14 mouse cellular contexts compared by ENCODE assay signal in the genomic region with DNA sequence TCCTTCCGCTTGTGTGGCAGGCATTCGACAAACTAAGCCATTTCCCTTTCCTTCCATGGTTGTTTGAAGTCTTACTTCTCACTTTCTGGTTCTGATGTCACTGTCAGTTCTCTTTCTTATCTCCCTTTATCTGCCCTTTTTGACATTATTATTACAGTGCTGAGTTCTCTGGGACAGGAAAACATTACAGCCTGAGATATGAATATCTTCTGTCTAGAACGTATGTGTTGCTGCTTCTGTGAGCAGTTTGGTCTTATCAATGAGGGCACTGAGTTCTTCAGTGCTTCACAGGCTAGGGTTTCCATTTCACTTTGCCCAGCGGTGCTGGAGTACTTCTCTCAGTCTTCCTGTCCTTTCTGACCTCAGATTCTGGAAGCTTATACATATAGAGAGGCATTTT.
"Had no signal": no experiment of that assay in that cellular context is flagged by ENCODE, and none has a peak within 500 bp of the region (broad histone marks: within the 10 kb centered on the region; RNA-seq: fewer than 3 reads in every experiment).

No protein-coding gene starts in this region.

- H3K4me3 ChIP-seq: limb, embryonic 12.5 days; megakaryocyte, embryonic 14.5 days; midbrain, embryonic 13.5 days; myocyte; neural tube, embryonic 15.5 days had no signal

- H3K9ac ChIP-seq: limb, embryonic 12.5 days; lung, embryonic 14.5 days; midbrain, embryonic 13.5 days; neural tube, embryonic 15.5 days had no signal

- DNase-seq: kidney, adult 8-10 months; kidney, postnatal 25 days; layer of hippocampus, postnatal 36 days; lung, embryonic 14.5 days; lung, postnatal 10 days; lung, postnatal 4 days; thymus, adult 2 months; thymus, postnatal 25 days had no signal

- H3K36me3 ChIP-seq: limb, embryonic 12.5 days; midbrain, embryonic 13.5 days; neural tube, embryonic 15.5 days had no signal

- H3K4me2 ChIP-seq: limb, embryonic 12.5 days; lung, embryonic 14.5 days; midbrain, embryonic 13.5 days; neural tube, embryonic 15.5 days had no signal

- H3K4me1 ChIP-seq: limb, embryonic 12.5 days; midbrain, embryonic 13.5 days; neural tube, embryonic 15.5 days had no signal

- H3K9me3 ChIP-seq: limb, embryonic 12.5 days; megakaryocyte, embryonic 14.5 days; midbrain, embryonic 13.5 days; neural tube, embryonic 15.5 days had no signal

- ATAC-seq: intestine, postnatal 0 days; midbrain, embryonic 13.5 days had no signal

- H3K27me3 ChIP-seq: limb, embryonic 12.5 days; megakaryocyte, embryonic 14.5 days; midbrain, embryonic 13.5 days; neural tube, embryonic 15.5 days had no signal

- H3K27ac ChIP-seq: limb, embryonic 12.5 days; midbrain, embryonic 13.5 days; neural tube, embryonic 15.5 days had no signal
